Comparison of ENCODE assay signal across 20 mouse cellular contexts in genomic region chr12:89817072-89817773, GRCm38 (mm10).
DNase-seq lines count a peak whose midpoint lies in the region; ATAC-seq and TF ChIP-seq lines count a peak whose summit lies in the region.
"Had no signal": no experiment of that assay in that cellular context is flagged by ENCODE, and none has a peak within 500 bp of the region (broad histone marks: within the 10 kb centered on the region; RNA-seq: fewer than 3 reads in every experiment).

No protein-coding gene starts in this region.

- no peak overlapping the region for H3K4me3 ChIP-seq in forebrain, embryonic 15.5 days
- H3K4me3 ChIP-seq in forebrain, embryonic 12.5 days (replicated peaks) = no peak overlapping the region
- peak overlapping the region; percentile 8; the same call in 1 of the 2 replicates for H3K4me3 ChIP-seq in cortical plate, adult 2 months (ENCODE audit: insufficient read depth, low read length)
- peak overlapping the region; percentile 6; the same call in 1 of the 2 replicates for H3K4me3 ChIP-seq in hindbrain, embryonic 15.5 days
- no peak overlapping the region for H3K4me3 ChIP-seq in myocyte
- H3K4me3 ChIP-seq: embryonic facial prominence, embryonic 13.5 days; heart, embryonic 12.5 days; intestine, embryonic 15.5 days; kidney, embryonic 15.5 days; layer of hippocampus, adult 2 months; limb, embryonic 10.5 days; liver, embryonic 12.5 days had no signal

- no peaks in the 10 kb centered on the region for H3K79me2 ChIP-seq in myocyte (ENCODE audit: control insufficient read depth, insufficient read depth)

- ATAC-seq in forebrain, embryonic 15.5 days (replicated peaks) = peak; percentile 57
- no peak for ATAC-seq in forebrain, embryonic 12.5 days (ENCODE audit: low FRiP score)
- ATAC-seq in hindbrain, embryonic 15.5 days (ENCODE audit: low FRiP score, low read depth) = no peak
- ATAC-seq: activated CD4-positive, CD25-positive, alpha-beta regulatory T cell, adult 4 months; intestine, embryonic 15.5 days; liver, embryonic 12.5 days; Patski had no signal

- no peak for TF ChIP-seq POLR2A in cortical plate, adult 2 months (IDR thresholded peaks at IDR 0.05; ENCODE audit: extremely low read depth, insufficient read depth, low read length)
- TF ChIP-seq POLR2A in myocyte (IDR thresholded peaks at IDR 0.05; ENCODE audit: insufficient read length, low read depth) = no peak

- 0 out of 2 replicates have a peak, but pooled peaks cover 4% of the 10 kb centered on the region for H3K27me3 ChIP-seq in forebrain, embryonic 15.5 days
- H3K27me3 ChIP-seq in forebrain, embryonic 12.5 days = peaks cover 21% of the 10 kb centered on the region
- no peaks in the 10 kb centered on the region for H3K27me3 ChIP-seq in hindbrain, embryonic 15.5 days
- H3K27me3 ChIP-seq in myocyte (ENCODE audit: control insufficient read depth, insufficient read depth, insufficient read length) = no peaks in the 10 kb centered on the region

- no peaks in the 10 kb centered on the region for H3K9me3 ChIP-seq in forebrain, embryonic 15.5 days
- H3K9me3 ChIP-seq in forebrain, embryonic 12.5 days = no peaks in the 10 kb centered on the region
- H3K9me3 ChIP-seq in hindbrain, embryonic 15.5 days = no peaks in the 10 kb centered on the region
- H3K9me3 ChIP-seq: embryonic facial prominence, embryonic 13.5 days; heart, embryonic 12.5 days; intestine, embryonic 15.5 days; kidney, embryonic 15.5 days; limb, embryonic 10.5 days; liver, embryonic 12.5 days had no signal

- no peak for TF ChIP-seq CTCF in cortical plate, adult 2 months (IDR thresholded peaks at IDR 0.05; ENCODE audit: extremely low read depth, insufficient read depth, low read length)

- 0 out of 2 replicates have a peak overlapping the region, but pooled peaks have one; percentile 0 for H3K27ac ChIP-seq in forebrain, embryonic 15.5 days (replicated peaks)
- no peak overlapping the region for H3K27ac ChIP-seq in forebrain, embryonic 12.5 days
- no peak overlapping the region for H3K27ac ChIP-seq in cortical plate, adult 2 months (ENCODE audit: insufficient read depth, low read length)
- no peak overlapping the region for H3K27ac ChIP-seq in hindbrain, embryonic 15.5 days (replicated peaks)
- H3K27ac ChIP-seq: embryonic facial prominence, embryonic 13.5 days; intestine, embryonic 15.5 days; kidney, embryonic 15.5 days; layer of hippocampus, adult 2 months; limb, embryonic 10.5 days; liver, embryonic 12.5 days; stomach, postnatal 0 days had no signal

- no peak overlapping the region for H3K9ac ChIP-seq in forebrain, embryonic 15.5 days (replicated peaks)
- no peak overlapping the region for H3K9ac ChIP-seq in forebrain, embryonic 12.5 days
- H3K9ac ChIP-seq in hindbrain, embryonic 15.5 days = no peak overlapping the region
- H3K9ac ChIP-seq: embryonic facial prominence, embryonic 13.5 days; heart, embryonic 12.5 days; intestine, embryonic 15.5 days; kidney, embryonic 15.5 days; liver, embryonic 12.5 days; lung, embryonic 14.5 days had no signal

- no peaks in the 10 kb centered on the region for H3K36me3 ChIP-seq in forebrain, embryonic 15.5 days
- H3K36me3 ChIP-seq in forebrain, embryonic 12.5 days (replicated peaks) = no peaks in the 10 kb centered on the region
- no peaks in the 10 kb centered on the region for H3K36me3 ChIP-seq in hindbrain, embryonic 15.5 days
- H3K36me3 ChIP-seq in myocyte (ENCODE audit: control insufficient read depth, insufficient read depth) = no peaks in the 10 kb centered on the region
- H3K36me3 ChIP-seq: embryonic facial prominence, embryonic 13.5 days; heart, embryonic 12.5 days; intestine, embryonic 15.5 days; kidney, embryonic 15.5 days; limb, embryonic 10.5 days; liver, embryonic 12.5 days had no signal

- WGBS in forebrain, embryonic 15.5 days = 34% methylated on average over 9 of the region's 9 CpGs
- 64% methylated on average over 9 of the region's 9 CpGs for WGBS in forebrain, embryonic 12.5 days
- 38% methylated on average over 9 of the region's 9 CpGs for WGBS in hindbrain, embryonic 15.5 days

- H3ac ChIP-seq in myocyte (ENCODE audit: control insufficient read depth, insufficient read length) = no peak overlapping the region

- no peak for DNase-seq in testis, postnatal 14 days (ENCODE audit: low spot score)
- no peak for DNase-seq in kidney, adult 18-20 months
- DNase-seq: adrenal gland, postnatal 36 days; lung, embryonic 14.5 days; thymus, postnatal 14 days had no signal

- peaks cover 37% of the 10 kb centered on the region for H3K4me1 ChIP-seq in forebrain, embryonic 15.5 days
- peaks cover 28% of the 10 kb centered on the region for H3K4me1 ChIP-seq in forebrain, embryonic 12.5 days
- H3K4me1 ChIP-seq in cortical plate, adult 2 months (ENCODE audit: control insufficient read depth, insufficient read depth, low read length) = peaks cover 2% of the 10 kb centered on the region
- peaks cover 54% of the 10 kb centered on the region for H3K4me1 ChIP-seq in hindbrain, embryonic 15.5 days (replicated peaks)
- H3K4me1 ChIP-seq: liver, embryonic 12.5 days had no signal

- H3K4me2 ChIP-seq in forebrain, embryonic 15.5 days (replicated peaks) = 0 out of 2 replicates have a peak overlapping the region, but pooled peaks have one; percentile 9
- H3K4me2 ChIP-seq in forebrain, embryonic 12.5 days = no peak overlapping the region
- H3K4me2 ChIP-seq in hindbrain, embryonic 15.5 days = peak overlapping the region; percentile 95
- H3K4me2 ChIP-seq in myocyte (ENCODE audit: low read depth) = peak overlapping the region; percentile 82
- H3K4me2 ChIP-seq: embryonic facial prominence, embryonic 13.5 days; heart, embryonic 12.5 days; intestine, embryonic 15.5 days; kidney, embryonic 15.5 days; liver, embryonic 12.5 days; lung, embryonic 14.5 days had no signal

TF ChIP-seq in myocyte, 11 proteins besides CTCF, POLR2A, EP300 and RAD21:
- TF ChIP-seq REST (IDR thresholded peaks at IDR 0.05; ENCODE audit: insufficient read depth, insufficient read length) (no peak), CEBPB (IDR thresholded peaks at IDR 0.05; ENCODE audit: insufficient read depth, poor library complexity, severe bottlenecking) (no peak), SRF (IDR thresholded peaks at IDR 0.05; ENCODE audit: control insufficient read depth, insufficient read length, low read depth) (no peak), USF1 (IDR thresholded peaks at IDR 0.05; ENCODE audit: low read depth) (no peak), TCF3 (IDR thresholded peaks at IDR 0.05; ENCODE audit: insufficient read length, low read depth) (no peak), MAX (IDR thresholded peaks at IDR 0.05; ENCODE audit: low read depth) (no peak), TCF12 (IDR thresholded peaks at IDR 0.05; ENCODE audit: insufficient read depth, poor library complexity, severe bottlenecking) (no peak), MYOG (IDR thresholded peaks at IDR 0.05; ENCODE audit: control insufficient read depth in 1 of 3, insufficient read depth in 1 of 3, insufficient read length in 2 of 3, low read depth in 2 of 3) (no peak), E2F4 (IDR thresholded peaks at IDR 0.05; ENCODE audit: insufficient read depth) (no peak), POLR2AphosphoS2 (IDR thresholded peaks at IDR 0.05; ENCODE audit: insufficient read length, low read depth) (no peak), MYOD1 (IDR thresholded peaks at IDR 0.05; ENCODE audit: control insufficient read depth in 1 of 3, insufficient read length in 2 of 3, low read depth in 2 of 3) (no peak)

Comparison
In these comparisons a context has a peak if more than half of its experiments do, and no peak if none do; other contexts are left out.
1. H3K4me3 ChIP-seq: peak in cortical plate, adult 2 months (single experiment) and hindbrain, embryonic 15.5 days (single experiment); none in forebrain, embryonic 15.5 days (single experiment), forebrain, embryonic 12.5 days (single experiment) and myocyte (single experiment).